Mouse (Mus musculus) cortical plate, adult 2 months (tissue): ENCODE results near the gene Bcar1. TPM values are rescaled to one million over a fixed set of nuclear protein-coding genes. Genes with fewer than 3 reads are reported as not detected.

Experiments used
- H3K27ac ChIP-seq: fragments of 200-500 bp; 2 replicates; pipeline ENCODE4 v1.5.1; 2012; ENCODE audit warnings: low read length, control low read depth, inconsistent platforms; ENCODE audit not compliant: insufficient read depth
- H3K4me1 ChIP-seq: fragments of 200-500 bp; 2 replicates; pipeline ENCODE4 v1.6.1; 2011; ENCODE audit warnings: low read length; ENCODE audit not compliant: control insufficient read depth, insufficient read depth
- H3K4me3 ChIP-seq: fragments of 200-500 bp; 2 replicates; pipeline ENCODE4 v1.5.1; 2011; ENCODE audit warnings: mild to moderate bottlenecking, low read length, control low read depth; ENCODE audit not compliant: insufficient read depth
- CTCF ChIP-seq: fragments of 200-500 bp; IDR thresholded peaks from 2 replicates; pipeline ENCODE4 v1.5.1; 2011; ENCODE audit warnings: mild to moderate bottlenecking, control low read depth, low read length; ENCODE audit not compliant: insufficient read depth; ENCODE audit errors: extremely low read depth
- POLR2A ChIP-seq: fragments of 200-500 bp; IDR thresholded peaks from 2 replicates; pipeline ENCODE4 v1.6.1; 2011; ENCODE audit warnings: mild to moderate bottlenecking, low read length, control low read depth; ENCODE audit not compliant: insufficient read depth; ENCODE audit errors: extremely low read depth
- polyA plus RNA-seq: library from polyadenylated mRNA; depleted of rRNA; stranded (reverse); fragments of >200 nt; gene quantifications from 2 replicates; pipeline ENCODE4 v1.2.3, GENCODE M21; 2012

The Bcar1 gene
- polyA plus RNA-seq, 1 experiment, result 56.5 TPM

- TF ChIP-seq POLR2A, result no peak
- no peak for TF ChIP-seq CTCF
- Histone ChIP-seq H3K4me1 (peaks cover 21% of the 10 kb centered on the region), H3K27ac (peak overlapping the region; percentile 86), H3K4me3 (no peak overlapping the region)
Measured at GRCm38 (mm10) chr8:111717866-111718265, 25.7 kb downstream of the Bcar1 start.

DNA sequence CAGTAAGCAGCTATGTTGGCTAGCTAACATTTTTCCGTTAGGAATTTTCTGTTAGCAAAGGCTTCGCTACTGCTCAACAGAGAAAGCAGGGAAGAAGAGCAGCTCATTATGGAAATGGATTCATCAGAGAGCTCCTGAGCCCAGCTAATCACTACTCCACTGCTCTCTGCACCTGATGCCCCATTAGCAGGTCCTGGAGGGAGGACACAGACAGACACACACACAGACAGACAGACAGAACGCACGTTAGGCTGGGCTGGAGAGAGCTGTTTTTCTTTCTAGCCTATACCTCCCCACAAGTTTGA, 26.2 kb downstream of the Bcar1 start:
- Histone ChIP-seq H3K4me3 (no peak overlapping the region), H3K4me1 (peaks cover 21% of the 10 kb centered on the region), H3K27ac (peak overlapping the region; percentile 86)
- no peak for TF ChIP-seq POLR2A
- TF ChIP-seq CTCF, result no peak

GRCm38 (mm10) chr8:111716603-111717487, 26.8 kb downstream of the Bcar1 start:
- H3K27ac ChIP-seq, result peak overlapping the region; percentile 86
- peaks cover 22% of the 10 kb centered on the region for H3K4me1 ChIP-seq
- TF ChIP-seq POLR2A, result no peak
- TF ChIP-seq CTCF, result no peak
- no peak overlapping the region for H3K4me3 ChIP-seq

DNA sequence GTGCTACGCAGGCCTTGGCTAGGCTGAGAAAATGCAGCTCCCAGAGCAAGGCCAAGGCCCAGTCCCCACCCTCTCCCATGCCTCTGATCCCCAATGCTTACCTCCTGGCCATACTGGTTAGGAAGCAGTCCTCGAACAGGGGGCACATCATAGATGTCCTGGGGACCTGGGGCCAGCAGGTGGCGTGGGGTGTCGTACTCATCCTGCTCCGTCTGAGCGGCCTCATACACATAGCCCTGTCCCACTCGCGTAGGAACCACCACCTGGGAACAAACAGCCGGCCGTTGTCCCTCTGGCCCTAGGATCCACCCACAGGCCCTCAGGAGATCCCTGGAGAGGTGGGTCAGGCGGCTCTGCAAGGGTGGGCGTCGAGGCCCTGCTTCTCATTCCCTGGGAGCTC, 28.1 kb downstream of the Bcar1 start:
- H3K27ac ChIP-seq, result no peak overlapping the region

DNA sequence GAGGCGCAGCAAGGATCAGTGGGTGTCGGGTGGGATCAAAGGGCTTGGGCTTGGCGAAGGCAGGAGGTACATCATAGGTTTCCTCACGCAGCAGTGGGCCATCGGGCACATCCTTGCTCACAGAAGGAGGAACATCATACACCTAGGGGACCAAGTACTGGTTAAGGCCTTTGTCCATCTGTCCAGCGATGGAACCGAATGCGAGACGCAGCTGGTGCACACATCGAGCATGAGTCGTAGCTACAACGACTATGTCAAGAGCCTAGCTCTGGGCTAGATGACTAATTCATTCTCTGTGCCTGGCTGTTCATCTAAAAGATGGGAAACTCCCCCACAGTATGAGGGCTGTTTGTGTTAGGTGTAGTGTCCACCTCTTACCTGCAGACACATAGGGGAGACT, 29.3 kb downstream of the Bcar1 start:
- no peak overlapping the region for H3K4me3 ChIP-seq
- TF ChIP-seq POLR2A (no peak), CTCF (no peak)
- peaks cover 21% of the 10 kb centered on the region for H3K4me1 ChIP-seq
- H3K27ac ChIP-seq, result no peak overlapping the region

More for the DNA sequence above, 28.1 kb downstream of the Bcar1 start:
- TF ChIP-seq CTCF (no peak), POLR2A (no peak)
- Histone ChIP-seq H3K4me1 (peaks cover 22% of the 10 kb centered on the region), H3K4me3 (no peak overlapping the region)

DNA sequence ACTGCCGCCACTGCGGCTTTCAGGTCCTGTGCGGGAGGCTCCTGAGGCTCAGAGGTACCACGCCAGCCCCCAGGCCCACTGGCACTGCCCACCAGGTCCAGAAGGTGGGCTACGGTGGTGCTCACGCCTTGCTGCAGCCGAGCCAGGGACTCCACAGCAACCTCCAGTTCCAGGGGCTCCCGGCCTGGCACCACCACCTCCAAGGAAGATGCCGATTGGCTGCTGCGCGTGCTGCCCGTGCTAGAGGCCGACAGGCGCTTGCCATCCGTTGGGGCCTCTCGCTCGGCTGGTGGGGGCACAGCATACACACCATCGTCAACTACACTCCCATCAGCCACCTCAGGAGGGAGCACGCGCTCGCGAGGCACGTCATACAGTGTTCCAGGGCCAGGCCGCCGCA, 29.8 kb downstream of the Bcar1 start:
- TF ChIP-seq POLR2A (no peak), CTCF (no peak)
- Histone ChIP-seq H3K4me1 (peaks cover 21% of the 10 kb centered on the region), H3K4me3 (no peak overlapping the region), H3K27ac (no peak overlapping the region)

- no peak for TF ChIP-seq CTCF
- TF ChIP-seq POLR2A, result no peak
- H3K4me1 ChIP-seq, result peaks cover 21% of the 10 kb centered on the region
- no peak overlapping the region for H3K27ac ChIP-seq
- no peak overlapping the region for H3K4me3 ChIP-seq
Measured at GRCm38 (mm10) chr8:111713291-111713690, 30.3 kb downstream of the Bcar1 start.

- TF ChIP-seq CTCF, result peak; percentile 70
- TF ChIP-seq POLR2A, result no peak
- Histone ChIP-seq H3K4me3 (no peak overlapping the region), H3K4me1 (peaks cover 17% of the 10 kb centered on the region), H3K27ac (no peak overlapping the region)
Measured at GRCm38 (mm10) chr8:111712588-111712987, 31.0 kb downstream of the Bcar1 start.

GRCm38 (mm10) chr8:111712135-111712534, 31.5 kb downstream of the Bcar1 start:
- Histone ChIP-seq H3K4me3 (no peak overlapping the region), H3K27ac (no peak overlapping the region), H3K4me1 (peaks cover 13% of the 10 kb centered on the region)
- TF ChIP-seq CTCF (no peak), POLR2A (no peak)
